Mouse (Mus musculus) neural tube, embryonic 11.5 days (tissue): Measurements from ENCODE around the gene Fbxl17. TPM values are rescaled to one million over a fixed set of nuclear protein-coding genes. Genes with fewer than 3 reads are reported as not detected.

ENCODE experiments used
- ATAC-seq: fragments of 200-750 bp; cut with Nextera tagmentation; 2 replicates; pipeline ENCODE4 v1.8.0; 2017; ENCODE audit warnings: moderate number of reproducible peaks, mild to moderate bottlenecking, moderate TSS enrichment, moderate library complexity; ENCODE audit not compliant: insufficient read depth, low FRiP score, low TSS enrichment
- DNase-seq: peaks from one replicate; pipeline ENCODE4 v3.0.0-alpha.2; 2015; ENCODE audit warnings: low spot score
- H3K27ac ChIP-seq: fragments of 300-500 bp; sonication (generic); 2 replicates; pipeline ENCODE4 v1.5.1; 2014; ENCODE audit warnings: low read depth, mild to moderate bottlenecking, low read length
- H3K27me3 ChIP-seq: fragments of 300-500 bp; sonication (generic); 2 replicates; pipeline ENCODE4 v1.6.1; 2014; ENCODE audit warnings: mild to moderate bottlenecking, low read length, mixed read lengths; ENCODE audit not compliant: control insufficient read depth, insufficient read depth
- H3K36me3 ChIP-seq: fragments of 300-500 bp; sonication (generic); 2 replicates; pipeline ENCODE4 v1.6.1; 2014; ENCODE audit warnings: mild to moderate bottlenecking, low read length, moderate library complexity, mixed read lengths; ENCODE audit not compliant: control insufficient read depth, insufficient read depth
- H3K4me1 ChIP-seq: fragments of 300-500 bp; sonication (generic); 2 replicates; pipeline ENCODE4 v1.6.1; 2014; ENCODE audit warnings: low read length, mixed read lengths; ENCODE audit not compliant: control insufficient read depth, insufficient read depth
- H3K4me2 ChIP-seq: fragments of 300-500 bp; sonication (generic); 2 replicates; pipeline ENCODE4 v1.6.1; 2014; ENCODE audit warnings: low read depth, mild to moderate bottlenecking, moderate library complexity
- H3K4me3 ChIP-seq: fragments of 300-500 bp; sonication (generic); 2 replicates; pipeline ENCODE4 v1.5.1; 2014; ENCODE audit warnings: low read depth, low read length
- H3K9ac ChIP-seq: fragments of 300-500 bp; sonication (generic); 2 replicates; pipeline ENCODE4 v1.6.1; 2014; ENCODE audit warnings: mild to moderate bottlenecking, low read length
- H3K9me3 ChIP-seq: fragments of 300-500 bp; sonication (generic); 2 replicates; pipeline ENCODE4 v1.6.1; 2016; ENCODE audit warnings: low read length; ENCODE audit not compliant: control insufficient read depth
- WGBS: fragments of 180-500 bp; shearing (Covaris S2); extraction: QIAGEN DNeasy Blood & Tissue Kit; methylation state at CpG from one replicate; pipeline ENCODE4 v1.1.7; 2014; 5-methylcytosine and 5-hydroxymethylcytosine counted together
- polyA plus RNA-seq: library from polyadenylated mRNA; unstranded; fragments of >200 nt; fragmentation: Nextera tagmentation; extraction: Ambion mirVana; gene quantifications from 2 replicates; pipeline ENCODE4 v1.2.1, GENCODE M21; 2014

Gene Fbxl17
- polyA plus RNA-seq, 1 experiment from 2014 or later: 7.8 TPM

GRCm38 (mm10) chr17:63419503-63419902 is 80.3 kb downstream of the Fbxl17 start:
- Histone ChIP-seq H3K4me3 (no peak overlapping the region), H3K9ac (no peak overlapping the region), H3K4me2 (no peak overlapping the region), H3K36me3 (no peaks in the 10 kb centered on the region), H3K27ac (no peak overlapping the region), H3K27me3 (no peaks in the 10 kb centered on the region), H3K4me1 (no peaks in the 10 kb centered on the region), H3K9me3 (no peaks in the 10 kb centered on the region)
- ATAC-seq: no peak
- no peak for DNase-seq
- WGBS: 88% methylated on average over 6 of the region's 6 CpGs

GRCm38 (mm10) chr17:63413973-63414580 is 85.7 kb downstream of the Fbxl17 start:
- Histone ChIP-seq H3K36me3 (no peaks in the 10 kb centered on the region), H3K4me2 (no peak overlapping the region), H3K27me3 (no peaks in the 10 kb centered on the region), H3K9ac (no peak overlapping the region), H3K4me3 (no peak overlapping the region), H3K9me3 (no peaks in the 10 kb centered on the region), H3K27ac (no peak overlapping the region), H3K4me1 (no peaks in the 10 kb centered on the region)
- 91% methylated on average over 1 of the region's 1 CpGs for WGBS
- DNase-seq: no peak
- ATAC-seq: no peak

DNA sequence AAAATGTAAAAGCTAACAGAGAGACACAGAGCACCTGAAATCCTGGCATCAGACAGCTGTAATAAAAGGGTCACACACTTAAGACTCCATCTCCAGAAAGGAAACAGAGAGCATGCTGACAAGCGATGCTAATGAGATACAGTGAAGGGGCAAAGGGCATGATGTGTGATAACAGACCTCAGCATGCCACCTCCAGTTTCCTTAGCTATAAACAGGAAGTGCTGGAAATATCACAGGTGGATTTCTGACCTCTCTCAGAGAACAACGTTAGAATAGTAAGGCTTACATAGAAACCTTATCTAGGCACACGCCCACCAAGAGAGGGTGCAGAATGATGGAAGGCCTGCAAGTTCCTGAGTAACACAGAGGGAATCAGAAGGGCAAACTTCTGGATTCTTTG is 88.3 kb downstream of the Fbxl17 start:
- H3K9ac ChIP-seq: no peak overlapping the region
- H3K4me2 ChIP-seq: no peak overlapping the region
- H3K27ac ChIP-seq: no peak overlapping the region
- H3K9me3 ChIP-seq: no peaks in the 10 kb centered on the region
- DNase-seq: no peak
- H3K4me1 ChIP-seq: no peaks in the 10 kb centered on the region
- no peak overlapping the region for H3K4me3 ChIP-seq
- no peak for ATAC-seq
- WGBS: 71% methylated on average over 3 of the region's 3 CpGs
- no peaks in the 10 kb centered on the region for H3K27me3 ChIP-seq
- no peaks in the 10 kb centered on the region for H3K36me3 ChIP-seq

- no peak overlapping the region for H3K4me2 ChIP-seq
- DNase-seq (no peak), ATAC-seq (no peak)
- no peaks in the 10 kb centered on the region for H3K27me3 ChIP-seq
- no peaks in the 10 kb centered on the region for H3K9me3 ChIP-seq
- 90% methylated on average over 2 of the region's 2 CpGs for WGBS
- H3K27ac ChIP-seq: no peak overlapping the region
- no peak overlapping the region for H3K9ac ChIP-seq
- no peak overlapping the region for H3K4me3 ChIP-seq
- no peaks in the 10 kb centered on the region for H3K36me3 ChIP-seq
- no peaks in the 10 kb centered on the region for H3K4me1 ChIP-seq
Observed at GRCm38 (mm10) chr17:63410101-63410500, 89.7 kb downstream of the Fbxl17 start.

- 57% methylated on average over 4 of the region's 4 CpGs for WGBS
- Histone ChIP-seq H3K4me2 (no peak overlapping the region), H3K4me1 (0 out of 2 replicates have a peak, but pooled peaks cover 3% of the 10 kb centered on the region), H3K9ac (no peak overlapping the region), H3K27ac (no peak overlapping the region), H3K27me3 (no peaks in the 10 kb centered on the region), H3K4me3 (no peak overlapping the region), H3K36me3 (no peaks in the 10 kb centered on the region), H3K9me3 (no peaks in the 10 kb centered on the region)
- no peak for ATAC-seq
- no peak for DNase-seq
Observed at GRCm38 (mm10) chr17:63405955-63406354, 93.9 kb downstream of the Fbxl17 start.

DNA sequence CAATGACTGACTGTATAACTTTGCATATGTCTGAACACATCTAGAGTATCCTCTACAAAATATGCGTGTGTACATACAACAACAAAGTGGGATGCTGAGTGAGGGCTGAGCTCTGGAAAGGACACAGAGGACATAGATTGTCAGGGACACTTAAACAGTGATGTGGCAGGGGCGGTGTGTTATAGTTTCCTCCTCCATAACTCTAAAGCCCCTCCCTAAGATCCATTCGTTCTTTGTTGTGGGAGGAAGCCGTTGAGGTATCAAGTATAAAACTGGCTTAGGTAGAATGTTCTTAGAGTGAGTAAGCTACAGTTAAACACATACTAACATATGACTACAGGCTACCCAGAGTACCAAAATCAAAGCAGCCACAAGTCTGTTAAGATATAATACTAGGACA is 94.3 kb downstream of the Fbxl17 start:
- no peak overlapping the region for H3K9ac ChIP-seq
- no peaks in the 10 kb centered on the region for H3K27me3 ChIP-seq
- H3K4me2 ChIP-seq: no peak overlapping the region
- no peak for ATAC-seq
- WGBS: 85% methylated on average over 4 of the region's 4 CpGs
- H3K4me3 ChIP-seq: no peak overlapping the region
- no peaks in the 10 kb centered on the region for H3K36me3 ChIP-seq
- H3K27ac ChIP-seq: no peak overlapping the region
- DNase-seq: no peak
- no peaks in the 10 kb centered on the region for H3K9me3 ChIP-seq
- 0 out of 2 replicates have a peak, but pooled peaks cover 3% of the 10 kb centered on the region for H3K4me1 ChIP-seq

DNA sequence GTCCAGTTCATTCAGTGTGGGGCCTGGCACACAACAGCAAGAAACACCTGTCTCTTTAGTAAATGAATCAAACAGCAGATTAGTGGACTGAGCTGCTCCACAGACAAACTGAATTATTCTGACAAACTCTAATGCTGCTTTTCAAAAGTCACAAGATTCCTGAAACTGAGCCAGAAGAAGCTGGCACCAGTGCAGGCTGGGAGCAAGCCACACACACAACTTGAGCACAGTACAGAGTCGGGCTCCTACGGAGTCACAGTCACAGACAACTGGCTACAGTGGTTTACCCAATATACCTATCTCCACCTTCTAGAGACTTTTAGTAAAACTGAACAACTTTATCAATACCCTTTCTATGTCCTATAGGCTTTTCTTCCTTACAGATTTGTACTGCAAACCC is 94.8 kb downstream of the Fbxl17 start:
- Histone ChIP-seq H3K27me3 (no peaks in the 10 kb centered on the region), H3K9me3 (no peaks in the 10 kb centered on the region), H3K4me2 (no peak overlapping the region), H3K9ac (no peak overlapping the region), H3K27ac (no peak overlapping the region), H3K36me3 (no peaks in the 10 kb centered on the region), H3K4me1 (0 out of 2 replicates have a peak, but pooled peaks cover 3% of the 10 kb centered on the region), H3K4me3 (no peak overlapping the region)
- ATAC-seq: no peak
- no peak for DNase-seq
- whole genome bisulfite sequencing: 89% methylated on average over 2 of the region's 2 CpGs

DNA sequence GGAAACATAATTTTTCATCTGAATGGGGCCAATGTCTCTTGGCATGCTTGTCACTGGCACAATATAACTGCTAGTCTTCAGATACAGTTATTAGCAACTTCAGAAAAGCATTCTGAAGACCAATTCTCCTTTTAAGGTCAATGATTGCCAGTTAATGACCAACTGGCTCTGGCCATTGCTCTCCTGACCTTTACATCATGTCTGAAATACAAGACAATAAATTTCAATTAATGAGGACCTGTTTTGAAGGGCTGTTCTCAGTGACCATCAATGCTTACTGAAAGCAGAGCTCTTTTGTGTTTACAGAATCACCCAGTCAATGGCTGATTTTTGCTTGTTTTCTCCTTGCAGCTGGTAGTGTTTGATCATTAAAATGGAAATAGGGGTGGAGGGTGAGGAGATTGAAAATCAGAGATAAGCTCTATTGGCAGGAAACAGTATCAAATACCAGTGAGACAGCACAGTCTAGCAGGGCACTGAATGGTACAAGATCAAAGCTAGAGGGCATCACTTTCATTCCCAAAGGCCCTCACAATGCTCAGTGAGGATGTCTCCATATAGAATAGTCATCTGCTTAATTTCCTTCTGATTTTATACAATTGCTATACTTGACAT is 95.9 kb downstream of the Fbxl17 start:
- DNase-seq (no peak), ATAC-seq (no peak)
- Histone ChIP-seq H3K4me1 (0 out of 2 replicates have a peak, but pooled peaks cover 3% of the 10 kb centered on the region), H3K9ac (no peak overlapping the region), H3K9me3 (no peaks in the 10 kb centered on the region), H3K36me3 (no peaks in the 10 kb centered on the region), H3K27me3 (no peaks in the 10 kb centered on the region), H3K27ac (no peak overlapping the region), H3K4me2 (no peak overlapping the region), H3K4me3 (no peak overlapping the region)
